Mouse (Mus musculus): ENCODE measurements around the gene Uhrf2. TPM values are rescaled to one million over a fixed set of nuclear protein-coding genes. Genes with fewer than 3 reads are reported as not detected.
"Not testable (repeated sequence)": the region's sequence is repeated elsewhere in the genome, so short reads cannot be mapped to it uniquely, and the experiment has no call there.

Gene Uhrf2
- total and polyA plus RNA-seq, 3 experiments: 13.5 to 137 (median 91.5) TPM

- H3K4me1 ChIP-seq (ENCODE audit: insufficient read depth, low read depth, low read length): no peaks in the 10 kb centered on the region
- no peak within 1 kb of the TSS for H3K4me3 ChIP-seq (ENCODE audit: low read depth, low read length)
- no peaks in the 10 kb centered on the region for H3K9me3 ChIP-seq (replicated peaks)
- ATAC-seq (ENCODE audit: extremely low read depth, insufficient number of reproducible peaks, low FRiP score, poor library complexity, severe bottlenecking): no peak
- TF ChIP-seq GATA2 (IDR thresholded peaks at IDR 0.05; ENCODE audit: borderline replicate concordance, low read depth, low read length) (no peak), CTCF (IDR thresholded peaks at IDR 0.05; ENCODE audit: low read depth, low read length) (no peak), TAL1 (conservative IDR thresholded peaks at IDR 0.05; ENCODE audit: low read depth, low read length) (no peak), POLR2AphosphoS5 (IDR thresholded peaks at IDR 0.05; ENCODE audit: insufficient replicate concordance, low read depth, low read length) (no peak), GATA1 (IDR thresholded peaks at IDR 0.05; ENCODE audit: borderline replicate concordance, low read length) (no peak)
- no peaks in the 10 kb centered on the region for H3K36me3 ChIP-seq (replicated peaks)
- no peak for DNase-seq (ENCODE audit: low spot score)
- H3K27me3 ChIP-seq (ENCODE audit: insufficient read depth, low read length): peaks cover 22% of the 10 kb centered on the region
Observed at GRCm38 (mm10) chr19:30003621-30004020, 26.7 kb upstream of the Uhrf2 start, which contains the start of gene Trpd52l3. Gene Trpd52l3, plus strand, starts transcription at chr19:30003790.

DNA sequence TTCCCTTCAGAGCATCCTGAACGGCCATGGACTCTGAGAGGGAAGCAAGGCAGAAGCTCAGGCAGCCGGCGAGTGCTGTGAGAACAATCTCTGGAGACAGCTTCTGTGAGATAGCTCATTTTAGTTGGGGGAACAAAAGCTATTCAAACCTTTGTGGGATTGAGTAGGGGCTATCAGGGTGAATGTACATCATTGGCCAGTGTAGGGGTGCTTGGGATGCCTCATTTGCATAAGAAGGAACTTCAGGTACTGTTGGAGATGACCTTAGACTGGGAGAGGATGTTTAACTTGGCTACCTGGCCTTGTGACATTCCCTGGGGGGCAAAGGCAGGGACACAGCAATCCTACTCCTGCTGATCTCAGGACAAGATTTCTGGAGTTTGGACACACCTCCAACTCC lies 23.9 kb upstream of the Uhrf2 start:
- H3K27me3 ChIP-seq (ENCODE audit: insufficient read depth, low read length): peaks cover 35% of the 10 kb centered on the region

DNA sequence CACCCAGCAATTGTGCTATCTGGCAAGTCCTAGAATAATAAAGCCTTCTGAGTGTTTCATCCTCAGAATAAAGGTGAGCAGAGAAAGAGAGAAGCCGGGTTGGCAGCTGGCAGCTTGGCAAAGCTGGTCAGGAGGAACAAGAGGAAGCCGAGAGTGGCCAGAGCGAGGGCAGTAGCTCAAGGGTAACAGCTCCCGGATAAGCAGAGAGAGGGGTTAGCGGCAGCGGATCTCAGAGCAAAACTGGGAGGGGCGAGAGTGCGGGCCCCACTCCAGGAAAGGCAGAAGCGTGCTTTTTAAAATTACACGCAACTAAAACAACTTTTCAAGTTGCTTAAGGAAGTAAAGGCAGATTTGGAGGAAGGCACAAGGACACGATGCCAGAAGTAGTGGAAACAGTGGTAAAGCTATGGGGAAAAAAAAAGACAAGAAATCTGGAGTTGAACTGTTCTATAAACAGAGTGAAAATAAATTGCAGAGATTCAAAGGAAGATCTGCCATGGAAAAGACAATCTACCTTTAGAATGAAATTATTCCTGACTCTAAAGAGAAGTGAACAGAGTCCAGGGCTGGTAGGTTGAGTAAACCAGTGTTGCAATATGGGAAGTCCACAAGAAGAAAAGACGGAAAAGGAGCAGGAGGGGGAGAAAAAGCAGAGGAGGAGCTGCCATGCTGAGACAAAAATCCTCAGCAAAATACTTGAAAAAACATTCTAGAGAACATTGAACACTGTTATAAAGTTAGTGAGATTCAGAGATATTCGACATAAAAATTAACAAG lies 19.6 kb upstream of the Uhrf2 start:
- H3K9me3 ChIP-seq (replicated peaks): no peaks in the 10 kb centered on the region
- peaks cover 41% of the 10 kb centered on the region for H3K27me3 ChIP-seq (ENCODE audit: insufficient read depth, low read length)
- H3K4me3 ChIP-seq (ENCODE audit: low read depth, low read length): no peak overlapping the region
- no peak for TF ChIP-seq GATA1 (IDR thresholded peaks at IDR 0.05; ENCODE audit: borderline replicate concordance, low read length)
- TF ChIP-seq TAL1 (conservative IDR thresholded peaks at IDR 0.05; ENCODE audit: low read depth, low read length): no peak
- no peak for TF ChIP-seq POLR2AphosphoS5 (IDR thresholded peaks at IDR 0.05; ENCODE audit: insufficient replicate concordance, low read depth, low read length)
- TF ChIP-seq CTCF (IDR thresholded peaks at IDR 0.05; ENCODE audit: low read depth, low read length): no peak
- TF ChIP-seq GATA2 (IDR thresholded peaks at IDR 0.05; ENCODE audit: borderline replicate concordance, low read depth, low read length): no peak
- no peak for ATAC-seq (ENCODE audit: extremely low read depth, insufficient number of reproducible peaks, low FRiP score, poor library complexity, severe bottlenecking)
- no peak for DNase-seq (ENCODE audit: low spot score)
- no peaks in the 10 kb centered on the region for H3K36me3 ChIP-seq (replicated peaks)
- no peaks in the 10 kb centered on the region for H3K4me1 ChIP-seq (ENCODE audit: insufficient read depth, low read depth, low read length)

More for the DNA sequence above, 23.9 kb upstream of the Uhrf2 start:
- TF ChIP-seq TAL1 (conservative IDR thresholded peaks at IDR 0.05; ENCODE audit: low read depth, low read length) (no peak), GATA2 (IDR thresholded peaks at IDR 0.05; ENCODE audit: borderline replicate concordance, low read depth, low read length) (no peak), POLR2AphosphoS5 (IDR thresholded peaks at IDR 0.05; ENCODE audit: insufficient replicate concordance, low read depth, low read length) (no peak), CTCF (IDR thresholded peaks at IDR 0.05; ENCODE audit: low read depth, low read length) (no peak), GATA1 (IDR thresholded peaks at IDR 0.05; ENCODE audit: borderline replicate concordance, low read length) (no peak)
- Histone ChIP-seq H3K9me3 (replicated peaks) (no peaks in the 10 kb centered on the region), H3K4me3 (ENCODE audit: low read depth, low read length) (no peak overlapping the region), H3K36me3 (replicated peaks) (no peaks in the 10 kb centered on the region), H3K4me1 (ENCODE audit: insufficient read depth, low read depth, low read length) (no peaks in the 10 kb centered on the region)
- no peak for ATAC-seq (ENCODE audit: extremely low read depth, insufficient number of reproducible peaks, low FRiP score, poor library complexity, severe bottlenecking)
- no peak for DNase-seq (ENCODE audit: low spot score)

GRCm38 (mm10) chr19:30014331-30014730 lies 16.0 kb upstream of the Uhrf2 start:
- H3K4me1 ChIP-seq (ENCODE audit: insufficient read depth, low read depth, low read length): no peaks in the 10 kb centered on the region
- peaks cover 39% of the 10 kb centered on the region for H3K27me3 ChIP-seq (ENCODE audit: insufficient read depth, low read length)
- DNase-seq (ENCODE audit: low spot score): no peak
- no peak overlapping the region for H3K4me3 ChIP-seq (ENCODE audit: low read depth, low read length)
- H3K9me3 ChIP-seq (replicated peaks): no peaks in the 10 kb centered on the region
- no peaks in the 10 kb centered on the region for H3K36me3 ChIP-seq (replicated peaks)
- ATAC-seq (ENCODE audit: extremely low read depth, insufficient number of reproducible peaks, low FRiP score, poor library complexity, severe bottlenecking): no peak
- TF ChIP-seq POLR2AphosphoS5 (IDR thresholded peaks at IDR 0.05; ENCODE audit: insufficient replicate concordance, low read depth, low read length): no peak
- no peak for TF ChIP-seq GATA1 (IDR thresholded peaks at IDR 0.05; ENCODE audit: borderline replicate concordance, low read length)
- no peak for TF ChIP-seq CTCF (IDR thresholded peaks at IDR 0.05; ENCODE audit: low read depth, low read length)
- TF ChIP-seq TAL1 (conservative IDR thresholded peaks at IDR 0.05; ENCODE audit: low read depth, low read length): no peak
- no peak for TF ChIP-seq GATA2 (IDR thresholded peaks at IDR 0.05; ENCODE audit: borderline replicate concordance, low read depth, low read length)

GRCm38 (mm10) chr19:30016156-30016555 lies 14.2 kb upstream of the Uhrf2 start:
- Histone ChIP-seq H3K36me3 (replicated peaks) (no peaks in the 10 kb centered on the region), H3K4me1 (ENCODE audit: insufficient read depth, low read depth, low read length) (peaks cover 4% of the 10 kb centered on the region), H3K4me3 (ENCODE audit: low read depth, low read length) (no peak overlapping the region), H3K9me3 (replicated peaks) (no peaks in the 10 kb centered on the region), H3K27me3 (ENCODE audit: insufficient read depth, low read length) (peaks cover 32% of the 10 kb centered on the region)
- no peak for TF ChIP-seq TAL1 (conservative IDR thresholded peaks at IDR 0.05; ENCODE audit: low read depth, low read length)
- no peak for TF ChIP-seq GATA1 (IDR thresholded peaks at IDR 0.05; ENCODE audit: borderline replicate concordance, low read length)
- TF ChIP-seq POLR2AphosphoS5 (IDR thresholded peaks at IDR 0.05; ENCODE audit: insufficient replicate concordance, low read depth, low read length): no peak
- no peak for TF ChIP-seq CTCF (IDR thresholded peaks at IDR 0.05; ENCODE audit: low read depth, low read length)
- ATAC-seq (ENCODE audit: extremely low read depth, insufficient number of reproducible peaks, low FRiP score, poor library complexity, severe bottlenecking) (no peak), DNase-seq (ENCODE audit: low spot score) (no peak)

- H3K4me1 ChIP-seq (ENCODE audit: insufficient read depth, low read depth, low read length); H3K4me3 ChIP-seq (ENCODE audit: low read depth, low read length); H3K36me3 ChIP-seq (replicated peaks); ATAC-seq (ENCODE audit: extremely low read depth, insufficient number of reproducible peaks, low FRiP score, poor library complexity, severe bottlenecking); DNase-seq (ENCODE audit: low spot score); H3K9me3 ChIP-seq (replicated peaks): not testable (repeated sequence)
- H3K27me3 ChIP-seq (ENCODE audit: insufficient read depth, low read length): peaks cover 12% of the 10 kb centered on the region
Observed at GRCm38 (mm10) chr19:30023419-30023818, 6.9 kb upstream of the Uhrf2 start.
